Mouse (Mus musculus) heart, adult 2 months (tissue): ENCODE measurements at regions not wholly inside any gene's neighbourhood (a gene's known extent, or its start where the extent isn't known, plus 50 kb on each side); places are given as distances from the start of the nearest gene placed in this dataset.

Experiments used
- DNase-seq, 2 experiments: peaks; one replicate each; pipeline ENCODE4 v3.0.0; 2021
- H3K27ac ChIP-seq: fragments of 200-600 bp; 2 replicates; pipeline ENCODE4 v1.8.1; 2022
- H3K27me3 ChIP-seq: fragments of 200-500 bp; 2 replicates; pipeline ENCODE4 v1.6.1; 2012; ENCODE audit warnings: mild to moderate bottlenecking, low read length, inconsistent platforms, mixed read lengths; ENCODE audit not compliant: control insufficient read depth, insufficient read depth
- H3K36me3 ChIP-seq: fragments of 200-500 bp; 2 replicates; pipeline ENCODE4 v1.6.1; 2012; ENCODE audit warnings: low read length, inconsistent platforms; ENCODE audit not compliant: control insufficient read depth, insufficient read depth
- H3K4me1 ChIP-seq: fragments of 200-500 bp; 2 replicates; pipeline ENCODE4 v1.6.1; 2011; ENCODE audit warnings: low read length; ENCODE audit not compliant: control insufficient read depth, insufficient read depth
- H3K4me3 ChIP-seq: fragments of 200-600 bp; 2 replicates; pipeline ENCODE4 v1.8.1; 2022
- H3K79me2 ChIP-seq: fragments of 200-500 bp; replicated peaks from 2 replicates; pipeline ENCODE4 v1.6.1; 2012; ENCODE audit warnings: mild to moderate bottlenecking, inconsistent platforms, low read length, moderate library complexity, mixed read lengths; ENCODE audit not compliant: control insufficient read depth, insufficient read depth
- H3K9ac ChIP-seq: fragments of 200-500 bp; 2 replicates; pipeline ENCODE4 v1.6.1; 2012; ENCODE audit warnings: low read depth, mild to moderate bottlenecking, control low read depth, inconsistent platforms, low read length, mixed read lengths
- CTCF ChIP-seq: fragments of 200-600 bp; IDR thresholded peaks from 2 replicates; pipeline ENCODE4 v1.8.1; 2022; ENCODE audit warnings: antibody characterized with exemption, mild to moderate bottlenecking, moderate library complexity
- EP300 ChIP-seq: fragments of 200-500 bp; IDR thresholded peaks from 2 replicates; pipeline ENCODE4 v1.6.1; 2011; ENCODE audit warnings: low read depth, low read length, control low read depth; ENCODE audit not compliant: insufficient read depth
- POLR2A ChIP-seq: fragments of 200-500 bp; IDR thresholded peaks from 2 replicates; pipeline ENCODE4 v1.6.1; 2011; ENCODE audit warnings: mild to moderate bottlenecking, low read depth, low read length, control low read depth; ENCODE audit not compliant: insufficient read depth
- WGBS: fragments of 180-500 bp; shearing (Covaris S2); methylation state at CpG from one replicate; pipeline ENCODE4 v1.1.7; 2018; 5-methylcytosine and 5-hydroxymethylcytosine counted together
- intact Hi-C: fragments of 180-260 bp; cut with DNase I; formaldehyde crosslinking; loops from one replicate; pipeline ENCODE4 v1.15.1; 2025

GRCm38 (mm10) chr17:47266335-47266734 lies 102.4 kb upstream of the Mrps10 start:
- Histone ChIP-seq H3K27ac (no peak overlapping the region), H3K27me3 (no peaks in the 10 kb centered on the region), H3K36me3 (no peaks in the 10 kb centered on the region), H3K79me2 (no peaks in the 10 kb centered on the region), H3K4me1 (no peaks in the 10 kb centered on the region), H3K9ac (no peak overlapping the region), H3K4me3 (no peak overlapping the region)
- intact Hi-C loops = no loop called here
- 89% methylated on average over 7 of the region's 7 CpGs for WGBS
- DNase-seq = no peak
- TF ChIP-seq EP300 = no peak
- TF ChIP-seq POLR2A = no peak
- TF ChIP-seq CTCF = no peak

GRCm38 (mm10) chr17:47262986-47263385 lies 105.7 kb upstream of the Mrps10 start:
- Histone ChIP-seq H3K9ac (no peak overlapping the region), H3K4me1 (no peaks in the 10 kb centered on the region), H3K4me3 (no peak overlapping the region), H3K79me2 (no peaks in the 10 kb centered on the region), H3K27me3 (no peaks in the 10 kb centered on the region), H3K36me3 (no peaks in the 10 kb centered on the region), H3K27ac (no peak overlapping the region)
- no peak for DNase-seq
- TF ChIP-seq POLR2A (no peak), EP300 (no peak), CTCF (no peak)
- WGBS = 88% methylated on average over 9 of the region's 9 CpGs
- intact Hi-C loops = no loop called here

GRCm38 (mm10) chr17:47262141-47262540 lies 106.5 kb upstream of the Mrps10 start:
- TF ChIP-seq EP300 (no peak), POLR2A (no peak), CTCF (no peak)
- no peak overlapping the region for H3K4me3 ChIP-seq
- no peaks in the 10 kb centered on the region for H3K36me3 ChIP-seq
- H3K79me2 ChIP-seq = no peaks in the 10 kb centered on the region
- H3K4me1 ChIP-seq = no peaks in the 10 kb centered on the region
- no peak overlapping the region for H3K27ac ChIP-seq
- H3K9ac ChIP-seq = no peak overlapping the region
- H3K27me3 ChIP-seq = no peaks in the 10 kb centered on the region
- intact Hi-C loops = no loop called here
- 89% methylated on average over 5 of the region's 5 CpGs for WGBS
- no peak for DNase-seq

GRCm38 (mm10) chr17:47260976-47261375 lies 107.7 kb upstream of the Mrps10 start:
- no peaks in the 10 kb centered on the region for H3K27me3 ChIP-seq
- 85% methylated on average over 4 of the region's 4 CpGs for WGBS
- H3K4me1 ChIP-seq = no peaks in the 10 kb centered on the region
- DNase-seq = no peak
- H3K36me3 ChIP-seq = no peaks in the 10 kb centered on the region
- no peak overlapping the region for H3K4me3 ChIP-seq
- H3K27ac ChIP-seq = no peak overlapping the region
- TF ChIP-seq CTCF (no peak), EP300 (no peak), POLR2A (no peak)
- H3K9ac ChIP-seq = no peak overlapping the region
- H3K79me2 ChIP-seq = no peaks in the 10 kb centered on the region
- intact Hi-C loops = no loop called here

- no peak for DNase-seq
- WGBS = 85% methylated on average over 2 of the region's 2 CpGs
- H3K27me3 ChIP-seq = no peaks in the 10 kb centered on the region
- no peaks in the 10 kb centered on the region for H3K4me1 ChIP-seq
- no peaks in the 10 kb centered on the region for H3K36me3 ChIP-seq
- no peak overlapping the region for H3K4me3 ChIP-seq
- TF ChIP-seq EP300 (no peak), POLR2A (no peak)
- H3K9ac ChIP-seq = no peak overlapping the region
- intact Hi-C loops = no loop called here
- no peaks in the 10 kb centered on the region for H3K79me2 ChIP-seq
- no peak overlapping the region for H3K27ac ChIP-seq
These were observed 110.4 kb upstream of the Mrps10 start for GRCm38 (mm10) chr17:47258296-47258695.

- WGBS = 70% methylated on average over 8 of the region's 8 CpGs
- Histone ChIP-seq H3K27ac (no peak overlapping the region), H3K4me3 (no peak overlapping the region), H3K79me2 (no peaks in the 10 kb centered on the region), H3K9ac (no peak overlapping the region), H3K27me3 (no peaks in the 10 kb centered on the region), H3K36me3 (no peaks in the 10 kb centered on the region), H3K4me1 (no peaks in the 10 kb centered on the region)
- DNase-seq = no peak
- TF ChIP-seq EP300 (no peak), POLR2A (no peak), CTCF (no peak)
- intact Hi-C loops = no loop called here
These were observed 113.5 kb upstream of the Mrps10 start for GRCm38 (mm10) chr17:47255209-47255608.
